In genomic region chr5:112282123-112282779, GRCm38 (mm10) we compare ENCODE assay signal across 10 mouse cellular contexts. TPM values are rescaled to one million over a fixed set of nuclear protein-coding genes. Genes with fewer than 3 reads are reported as not detected.
DNase-seq lines count a peak whose midpoint lies in the region; ATAC-seq and TF ChIP-seq lines count a peak whose summit lies in the region.
"Had no signal": no experiment of that assay in that cellular context is flagged by ENCODE, and none has a peak within 500 bp of the region (broad histone marks: within the 10 kb centered on the region; RNA-seq: fewer than 3 reads in every experiment).

No protein-coding gene starts in this region.

- DNase-seq in hindbrain, embryonic 10.5 days (ENCODE audit: low spot score), result no peak
- no peak for DNase-seq in midbrain, postnatal 0 days (ENCODE audit: low spot score)
- DNase-seq in midbrain, embryonic 11.5 days (ENCODE audit: low spot score, missing footprints), result no peak
- peak; percentile 45 for DNase-seq in heart, postnatal 4 days
- DNase-seq in left cerebral cortex, postnatal 4 days, result no peak
- DNase-seq in right cerebral cortex, postnatal 4 days, result no peak
- DNase-seq: thymus, postnatal 14 days had no signal

- TF ChIP-seq CTCF in midbrain, postnatal 0 days (IDR thresholded peaks at IDR 0.05), result no peak

- 77% methylated on average over 6 of the region's 6 CpGs for WGBS in hindbrain, embryonic 10.5 days
- 74% methylated on average over 6 of the region's 6 CpGs for WGBS in hindbrain, embryonic 13.5 days
- WGBS in midbrain, postnatal 0 days, result 81% methylated on average over 6 of the region's 6 CpGs
- WGBS in midbrain, embryonic 11.5 days, result 73% methylated on average over 6 of the region's 6 CpGs
- WGBS in stomach, embryonic 16.5 days, result 60% methylated on average over 6 of the region's 6 CpGs

- ATAC-seq in hindbrain, embryonic 13.5 days (ENCODE audit: low FRiP score), result no peak
- ATAC-seq in midbrain, postnatal 0 days (ENCODE audit: low FRiP score), result no peak
- no peak for ATAC-seq in midbrain, embryonic 11.5 days (ENCODE audit: low FRiP score)
- ATAC-seq in stomach, embryonic 16.5 days (ENCODE audit: insufficient read depth, low FRiP score), result no peak

- no peaks in the 10 kb centered on the region for H3K27me3 ChIP-seq in hindbrain, embryonic 10.5 days (ENCODE audit: insufficient read depth, poor library complexity, severe bottlenecking)
- no peaks in the 10 kb centered on the region for H3K27me3 ChIP-seq in hindbrain, embryonic 13.5 days
- no peaks in the 10 kb centered on the region for H3K27me3 ChIP-seq in midbrain, postnatal 0 days (ENCODE audit: insufficient read depth, low read length)
- H3K27me3 ChIP-seq in midbrain, embryonic 11.5 days (ENCODE audit: control insufficient read depth, insufficient read depth, low read length), result no peaks in the 10 kb centered on the region
- H3K27me3 ChIP-seq in stomach, embryonic 16.5 days (ENCODE audit: control insufficient read depth, insufficient read depth, low read length), result no peaks in the 10 kb centered on the region
- H3K27me3 ChIP-seq: hindbrain, embryonic 15.5 days had no signal

- no peak overlapping the region for H3K4me2 ChIP-seq in hindbrain, embryonic 13.5 days
- H3K4me2 ChIP-seq in midbrain, postnatal 0 days (ENCODE audit: low read depth, low read length, poor library complexity, severe bottlenecking), result no peak overlapping the region
- no peak overlapping the region for H3K4me2 ChIP-seq in midbrain, embryonic 11.5 days
- H3K4me2 ChIP-seq in stomach, embryonic 16.5 days (ENCODE audit: low read depth, low read length), result no peak overlapping the region
- H3K4me2 ChIP-seq: hindbrain, embryonic 15.5 days had no signal

- no peak overlapping the region for H3K4me3 ChIP-seq in hindbrain, embryonic 10.5 days
- H3K4me3 ChIP-seq in hindbrain, embryonic 13.5 days, result no peak overlapping the region
- H3K4me3 ChIP-seq in midbrain, postnatal 0 days (ENCODE audit: low read depth, low read length), result no peak overlapping the region
- H3K4me3 ChIP-seq in midbrain, embryonic 11.5 days (ENCODE audit: low read depth, low read length), result no peak overlapping the region
- no peak overlapping the region for H3K4me3 ChIP-seq in stomach, embryonic 16.5 days (replicated peaks; ENCODE audit: low read length)
- H3K4me3 ChIP-seq: hindbrain, embryonic 15.5 days had no signal

- H3K4me1 ChIP-seq in hindbrain, embryonic 10.5 days (replicated peaks), result peaks cover 77% of the 10 kb centered on the region
- H3K4me1 ChIP-seq in hindbrain, embryonic 13.5 days (replicated peaks), result peaks cover 67% of the 10 kb centered on the region
- peaks cover 6% of the 10 kb centered on the region; the same call in 1 of the 2 replicates for H3K4me1 ChIP-seq in midbrain, postnatal 0 days (ENCODE audit: insufficient read depth, low read length)
- H3K4me1 ChIP-seq in midbrain, embryonic 11.5 days (ENCODE audit: control insufficient read depth, insufficient read depth, low read length), result peaks cover 7% of the 10 kb centered on the region
- peaks cover 61% of the 10 kb centered on the region for H3K4me1 ChIP-seq in stomach, embryonic 16.5 days (ENCODE audit: control insufficient read depth, insufficient read depth, low read length)

- peak overlapping the region; percentile 51; the same call in 1 of the 2 replicates for H3K27ac ChIP-seq in hindbrain, embryonic 10.5 days
- no peak overlapping the region for H3K27ac ChIP-seq in hindbrain, embryonic 13.5 days
- no peak overlapping the region for H3K27ac ChIP-seq in midbrain, postnatal 0 days (ENCODE audit: low read depth, low read length)
- H3K27ac ChIP-seq in midbrain, embryonic 11.5 days (ENCODE audit: low read depth, low read length), result no peak overlapping the region
- H3K27ac ChIP-seq in stomach, embryonic 16.5 days (ENCODE audit: low read length), result peak overlapping the region; percentile 69
- H3K27ac ChIP-seq: hindbrain, embryonic 15.5 days had no signal

- H3K9ac ChIP-seq in hindbrain, embryonic 13.5 days, result no peak overlapping the region
- 0 out of 2 replicates have a peak overlapping the region, but pooled peaks have one; percentile 24 for H3K9ac ChIP-seq in midbrain, postnatal 0 days (replicated peaks; ENCODE audit: low read length, poor library complexity, severe bottlenecking)
- H3K9ac ChIP-seq in midbrain, embryonic 11.5 days (ENCODE audit: low read length), result no peak overlapping the region
- H3K9ac ChIP-seq in stomach, embryonic 16.5 days (ENCODE audit: low read length), result peak overlapping the region; percentile 18
- H3K9ac ChIP-seq: hindbrain, embryonic 15.5 days had no signal

- H3K36me3 ChIP-seq in hindbrain, embryonic 10.5 days, result no peaks in the 10 kb centered on the region
- no peaks in the 10 kb centered on the region for H3K36me3 ChIP-seq in hindbrain, embryonic 13.5 days
- no peaks in the 10 kb centered on the region for H3K36me3 ChIP-seq in midbrain, postnatal 0 days (ENCODE audit: insufficient read depth, low read length)
- no peaks in the 10 kb centered on the region for H3K36me3 ChIP-seq in midbrain, embryonic 11.5 days (ENCODE audit: control insufficient read depth, insufficient read depth, low read length)
- no peaks in the 10 kb centered on the region for H3K36me3 ChIP-seq in stomach, embryonic 16.5 days (ENCODE audit: control insufficient read depth, insufficient read depth, low read length)
- H3K36me3 ChIP-seq: hindbrain, embryonic 15.5 days had no signal

- intact Hi-C loops in left cerebral cortex, postnatal 4 days (cut with DNase I), result no loop called here

- H3K9me3 ChIP-seq in hindbrain, embryonic 10.5 days, result no peaks in the 10 kb centered on the region
- H3K9me3 ChIP-seq in hindbrain, embryonic 13.5 days, result no peaks in the 10 kb centered on the region
- H3K9me3 ChIP-seq in midbrain, postnatal 0 days (ENCODE audit: low read length), result no peaks in the 10 kb centered on the region
- no peaks in the 10 kb centered on the region for H3K9me3 ChIP-seq in midbrain, embryonic 11.5 days (ENCODE audit: control insufficient read depth, low read length)
- H3K9me3 ChIP-seq in stomach, embryonic 16.5 days (replicated peaks; ENCODE audit: control insufficient read depth, low read length), result no peaks in the 10 kb centered on the region
- H3K9me3 ChIP-seq: hindbrain, embryonic 15.5 days had no signal

RNA-seq across cellular contexts. Expression of gene Tpst2, which starts 5.8 kb away (rescaled TPM):
- polyA plus RNA-seq in hindbrain, embryonic 10.5 days (2016; fragmentation: Nextera tagmentation; extraction: Ambion mirVana), result 37.2 and 40.9 TPM in 2 replicates
- 26.9 and 30.0 TPM in 2 replicates for polyA plus RNA-seq in hindbrain, embryonic 13.5 days (2015; fragmentation: Nextera tagmentation; extraction: Ambion mirVana)
- 37.3 and 41.1 TPM in 2 replicates for total RNA-seq in midbrain, postnatal 0 days (2014; rRNA removed)
- 37.1 and 37.8 TPM in 2 replicates for polyA plus RNA-seq in midbrain, postnatal 0 days (2015; fragmentation: Nextera tagmentation; extraction: Ambion mirVana)
- polyA plus RNA-seq in midbrain, embryonic 11.5 days (2014; fragmentation: Nextera tagmentation; extraction: Ambion mirVana), result 29.3 and 33.5 TPM in 2 replicates
- total RNA-seq in heart, postnatal 4 days (2021), result 10 to 100 TPM; 44.4 to 45.6 TPM
- 40.0 and 43.0 TPM in 2 replicates for polyA plus RNA-seq in stomach, embryonic 16.5 days (2015; fragmentation: Nextera tagmentation; extraction: Ambion mirVana)
- total RNA-seq in left cerebral cortex, postnatal 4 days (2021), result 10 to 100 TPM; 25.5 to 28.8 TPM

RNA-seq across cellular contexts. Expression of gene Crybb1, which starts 26.6 kb away (rescaled TPM):
- polyA plus RNA-seq in hindbrain, embryonic 10.5 days (2016; fragmentation: Nextera tagmentation; extraction: Ambion mirVana), result 0.19 and 0.42 TPM in 2 replicates
- polyA plus RNA-seq in hindbrain, embryonic 13.5 days (2015; fragmentation: Nextera tagmentation; extraction: Ambion mirVana), result 5.2 and 5.5 TPM in 2 replicates
- total RNA-seq in midbrain, postnatal 0 days (2014; rRNA removed), result 7.2 and 11.5 TPM in 2 replicates
- 13.1 and 13.2 TPM in 2 replicates for polyA plus RNA-seq in midbrain, postnatal 0 days (2015; fragmentation: Nextera tagmentation; extraction: Ambion mirVana)
- polyA plus RNA-seq in midbrain, embryonic 11.5 days (2014; fragmentation: Nextera tagmentation; extraction: Ambion mirVana), result 0.29 and 0.84 TPM in 2 replicates
- total RNA-seq in heart, postnatal 4 days (2021), result not detected
- 4.0 and 4.1 TPM in 2 replicates for polyA plus RNA-seq in stomach, embryonic 16.5 days (2015; fragmentation: Nextera tagmentation; extraction: Ambion mirVana)
- total RNA-seq in left cerebral cortex, postnatal 4 days (2021), result 1 to 10 TPM; 3.5 to 5.6 TPM

RNA-seq across cellular contexts. Expression of gene Cryba4, which starts 29.9 kb away (rescaled TPM):
- 0.35 and 1.4 TPM in 2 replicates for polyA plus RNA-seq in hindbrain, embryonic 10.5 days (2016; fragmentation: Nextera tagmentation; extraction: Ambion mirVana)
- polyA plus RNA-seq in hindbrain, embryonic 13.5 days (2015; fragmentation: Nextera tagmentation; extraction: Ambion mirVana), result 1.9 and 3.3 TPM in 2 replicates
- total RNA-seq in midbrain, postnatal 0 days (2014; rRNA removed), result 1.6 and 2.4 TPM in 2 replicates
- 2.5 and 2.9 TPM in 2 replicates for polyA plus RNA-seq in midbrain, postnatal 0 days (2015; fragmentation: Nextera tagmentation; extraction: Ambion mirVana)
- 0.52 and 2.0 TPM in 2 replicates for polyA plus RNA-seq in midbrain, embryonic 11.5 days (2014; fragmentation: Nextera tagmentation; extraction: Ambion mirVana)
- 1 to 10 TPM; 1.7 to 2.3 TPM for total RNA-seq in heart, postnatal 4 days (2021)
- polyA plus RNA-seq in stomach, embryonic 16.5 days (2015; fragmentation: Nextera tagmentation; extraction: Ambion mirVana), result 1.6 and 1.9 TPM in 2 replicates
- total RNA-seq in left cerebral cortex, postnatal 4 days (2021), result under 1 TPM; 0.50 to 0.54 TPM

RNA-seq across cellular contexts. Expression of gene Tfip11, which starts 43.9 kb away (rescaled TPM):
- polyA plus RNA-seq in hindbrain, embryonic 10.5 days (2016; fragmentation: Nextera tagmentation; extraction: Ambion mirVana), result 39.9 and 43.7 TPM in 2 replicates
- 32.2 and 33.7 TPM in 2 replicates for polyA plus RNA-seq in hindbrain, embryonic 13.5 days (2015; fragmentation: Nextera tagmentation; extraction: Ambion mirVana)
- 19.8 and 20.8 TPM in 2 replicates for total RNA-seq in midbrain, postnatal 0 days (2014; rRNA removed)
- 27.4 and 29.0 TPM in 2 replicates for polyA plus RNA-seq in midbrain, postnatal 0 days (2015; fragmentation: Nextera tagmentation; extraction: Ambion mirVana)
- 22.1 and 25.8 TPM in 2 replicates for polyA plus RNA-seq in midbrain, embryonic 11.5 days (2014; fragmentation: Nextera tagmentation; extraction: Ambion mirVana)
- total RNA-seq in heart, postnatal 4 days (2021), result 10 to 100 TPM; 20.3 to 20.5 TPM
- 27.6 and 28.0 TPM in 2 replicates for polyA plus RNA-seq in stomach, embryonic 16.5 days (2015; fragmentation: Nextera tagmentation; extraction: Ambion mirVana)
- 10 to 100 TPM; 33.2 to 34.9 TPM for total RNA-seq in left cerebral cortex, postnatal 4 days (2021)

Comparison
In these comparisons a context has a peak if more than half of its experiments do, and no peak if none do; other contexts are left out.
1. H3K27ac ChIP-seq: peak in hindbrain, embryonic 10.5 days (single experiment) and stomach, embryonic 16.5 days (single experiment); none in hindbrain, embryonic 13.5 days (single experiment), midbrain, postnatal 0 days (single experiment) and midbrain, embryonic 11.5 days (single experiment).
2. H3K9ac ChIP-seq: peak in midbrain, postnatal 0 days (single experiment) and stomach, embryonic 16.5 days (single experiment); none in hindbrain, embryonic 13.5 days (single experiment) and midbrain, embryonic 11.5 days (single experiment).